Mouse (Mus musculus) hindbrain, embryonic 11.5 days (tissue): Measurements from ENCODE around the gene Tex261. TPM values are rescaled to one million over a fixed set of nuclear protein-coding genes. Genes with fewer than 3 reads are reported as not detected.

Source experiments
- ATAC-seq: fragments of 200-750 bp; cut with Nextera tagmentation; 2 replicates; pipeline ENCODE4 v1.8.0; 2017; ENCODE audit warnings: mild to moderate bottlenecking, moderate TSS enrichment, moderate library complexity; ENCODE audit not compliant: low FRiP score
- DNase-seq: peaks from one replicate; pipeline ENCODE4 v3.0.0-alpha.2; 2015; ENCODE audit warnings: low spot score
- H3K27ac ChIP-seq: fragments of 300-500 bp; sonication (generic); 2 replicates; pipeline ENCODE4 v1.5.1; 2014; ENCODE audit warnings: mild to moderate bottlenecking, low read depth, low read length
- H3K27me3 ChIP-seq: fragments of 300-500 bp; sonication (generic); 2 replicates; pipeline ENCODE4 v1.6.1; 2014; ENCODE audit warnings: mild to moderate bottlenecking, low read length, moderate library complexity, mixed read lengths; ENCODE audit not compliant: control insufficient read depth, insufficient read depth
- H3K36me3 ChIP-seq: fragments of 300-500 bp; sonication (generic); 2 replicates; pipeline ENCODE4 v1.6.1; 2014; ENCODE audit warnings: mild to moderate bottlenecking, low read length, moderate library complexity, mixed read lengths; ENCODE audit not compliant: control insufficient read depth, insufficient read depth
- H3K4me1 ChIP-seq: fragments of 300-500 bp; sonication (generic); replicated peaks from 2 replicates; pipeline ENCODE4 v1.6.1; 2014; ENCODE audit warnings: low read length, mixed read lengths; ENCODE audit not compliant: control insufficient read depth, insufficient read depth
- H3K4me2 ChIP-seq: fragments of 300-500 bp; sonication (generic); replicated peaks from 2 replicates; pipeline ENCODE4 v1.6.1; 2014; ENCODE audit warnings: mild to moderate bottlenecking, low read depth, low read length
- H3K4me3 ChIP-seq: fragments of 300-500 bp; sonication (generic); 2 replicates; pipeline ENCODE4 v1.5.1; 2014; ENCODE audit warnings: low read depth, low read length
- H3K9ac ChIP-seq: fragments of 300-500 bp; sonication (generic); 2 replicates; pipeline ENCODE4 v1.6.1; 2014; ENCODE audit warnings: low read depth, low read length
- H3K9me3 ChIP-seq: fragments of 300-500 bp; sonication (generic); 2 replicates; pipeline ENCODE4 v1.6.1; 2016; ENCODE audit warnings: low read length; ENCODE audit not compliant: control insufficient read depth
- WGBS: fragments of 180-500 bp; shearing (Covaris S2); extraction: QIAGEN DNeasy Blood & Tissue Kit; methylation state at CpG from one replicate; pipeline ENCODE4 v1.1.7; 2014; 5-methylcytosine and 5-hydroxymethylcytosine counted together
- polyA plus RNA-seq: library from polyadenylated mRNA; unstranded; fragments of >200 nt; fragmentation: Nextera tagmentation; extraction: Ambion mirVana; gene quantifications from 2 replicates; pipeline ENCODE4 v1.2.1, GENCODE M21; 2014

The Tex261 gene
- polyA plus RNA-seq, 1 experiment from 2014 or later: 48.1 TPM

GRCm38 (mm10) chr6:83729350-83729970 lies 46.2 kb downstream of the Tex261 start:
- no peak for ATAC-seq
- H3K36me3 ChIP-seq: no peaks in the 10 kb centered on the region
- WGBS: 74% methylated on average over 14 of the region's 14 CpGs
- DNase-seq: no peak
- H3K4me2 ChIP-seq: no peak overlapping the region
- no peak overlapping the region for H3K27ac ChIP-seq
- H3K4me1 ChIP-seq: no peaks in the 10 kb centered on the region
- H3K27me3 ChIP-seq: peaks cover 2% of the 10 kb centered on the region
- H3K9me3 ChIP-seq: no peaks in the 10 kb centered on the region
- H3K9ac ChIP-seq: no peak overlapping the region
- no peak overlapping the region for H3K4me3 ChIP-seq

- Histone ChIP-seq H3K4me2 (no peak overlapping the region), H3K27ac (no peak overlapping the region), H3K9me3 (no peaks in the 10 kb centered on the region), H3K9ac (no peak overlapping the region), H3K27me3 (peaks cover 4% of the 10 kb centered on the region), H3K4me3 (no peak overlapping the region), H3K36me3 (no peaks in the 10 kb centered on the region), H3K4me1 (no peaks in the 10 kb centered on the region)
- 92% methylated on average over 3 of the region's 3 CpGs for WGBS
- ATAC-seq (no peak), DNase-seq (peak; percentile 31)
These were observed 47.1 kb downstream of the Tex261 start for GRCm38 (mm10) chr6:83728488-83728887.

- ATAC-seq (no peak), DNase-seq (no peak)
- Histone ChIP-seq H3K36me3 (no peaks in the 10 kb centered on the region), H3K9me3 (no peaks in the 10 kb centered on the region), H3K4me1 (no peaks in the 10 kb centered on the region), H3K27me3 (peaks cover 7% of the 10 kb centered on the region), H3K9ac (no peak overlapping the region), H3K27ac (no peak overlapping the region), H3K4me2 (no peak overlapping the region), H3K4me3 (no peak overlapping the region)
- 46% methylated on average over 4 of the region's 4 CpGs for WGBS
These were observed 48.4 kb downstream of the Tex261 start for GRCm38 (mm10) chr6:83727178-83727577.

- H3K27me3 ChIP-seq: peaks cover 47% of the 10 kb centered on the region
- H3K27ac ChIP-seq: no peak overlapping the region
- ATAC-seq (no peak), DNase-seq (no peak)
- no peaks in the 10 kb centered on the region for H3K4me1 ChIP-seq
- WGBS: 28% methylated on average over 6 of the region's 6 CpGs
- no peak overlapping the region for H3K4me2 ChIP-seq
- H3K36me3 ChIP-seq: no peaks in the 10 kb centered on the region
- no peak overlapping the region for H3K9ac ChIP-seq
- H3K4me3 ChIP-seq: no peak overlapping the region
- no peaks in the 10 kb centered on the region for H3K9me3 ChIP-seq
These were observed 53.1 kb downstream of the Tex261 start for GRCm38 (mm10) chr6:83722526-83722925.

Other genes starting within 250 kb of the Tex261 start
- gene Actg2, start 239.5 kb downstream of the Tex261 start, polyA plus RNA-seq: 1.4 and 2.2 TPM in 2 replicates
- 30.8 and 32.0 TPM in 2 replicates for gene Stambp, start 203.1 kb downstream of the Tex261 start, polyA plus RNA-seq
- gene Clec4f, start 119.6 kb downstream of the Tex261 start, polyA plus RNA-seq: not detected in 2 replicates
- not detected in 2 replicates for gene Cd207, start 98.0 kb downstream of the Tex261 start, polyA plus RNA-seq
- gene Vax2, start 64.5 kb downstream of the Tex261 start, polyA plus RNA-seq: 0.23 and 0.39 TPM in 2 replicates
- gene Atp6v1b1, start 32.8 kb downstream of the Tex261 start, polyA plus RNA-seq: 0.15 TPM in 1 of 2 replicates, not detected in the other
- gene Ankrd53, start 13.2 kb downstream of the Tex261 start, polyA plus RNA-seq: 0.12 TPM in 1 of 2 replicates, not detected in the other
- gene Nagk, start 19.2 kb upstream of the Tex261 start, polyA plus RNA-seq: 35.9 and 42.6 TPM in 2 replicates
- gene Paip2b, start 55.9 kb upstream of the Tex261 start, polyA plus RNA-seq: 22.2 and 22.3 TPM in 2 replicates
- 111 and 119 TPM in 2 replicates for gene Zfp638, start 91.3 kb upstream of the Tex261 start, polyA plus RNA-seq
- 4.9 and 5.6 TPM in 2 replicates for gene Dysf, start 232.8 kb upstream of the Tex261 start, polyA plus RNA-seq